Mouse (Mus musculus) urinary bladder, postnatal 36 days (tissue): ENCODE measurements at regions not wholly inside any gene's neighbourhood (a gene's known extent, or its start where the extent isn't known, plus 50 kb on each side); places are given as distances from the start of the nearest gene placed in this dataset.

Source experiments
- DNase-seq, 2 experiments: peaks; one replicate each; pipeline ENCODE4 v3.0.0; 2022; ENCODE audit warnings: low spot score in 2 of 2, mixed read lengths in 1 of 2

DNA sequence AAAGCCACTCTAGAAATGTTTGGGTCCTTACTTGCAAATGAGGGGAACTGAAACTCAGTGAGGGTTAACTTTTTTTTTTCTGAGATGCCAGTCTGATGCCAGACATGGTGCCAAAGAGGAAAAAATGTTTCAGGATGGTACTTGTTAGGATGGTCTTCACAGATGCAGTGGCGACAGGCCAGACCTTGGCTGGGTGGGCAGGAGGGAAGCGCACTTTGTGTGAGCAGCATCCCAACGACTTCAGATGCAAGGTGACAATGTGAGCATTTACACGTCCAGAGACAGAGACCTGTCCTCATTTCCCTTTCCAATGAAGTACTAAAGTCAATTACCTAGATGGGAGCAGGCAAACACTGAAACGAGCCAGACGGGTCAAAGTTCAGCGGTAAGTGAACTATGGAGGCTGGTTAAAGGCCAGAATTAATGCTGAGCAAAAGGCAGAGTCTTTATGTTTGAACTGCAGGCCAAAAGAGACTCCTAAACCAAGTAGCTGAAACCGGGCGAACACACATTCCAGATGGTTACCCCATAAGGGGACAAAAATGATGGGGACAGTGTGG is 213.7 kb upstream of the Ccdc122 start:
- no peak for DNase-seq

DNA sequence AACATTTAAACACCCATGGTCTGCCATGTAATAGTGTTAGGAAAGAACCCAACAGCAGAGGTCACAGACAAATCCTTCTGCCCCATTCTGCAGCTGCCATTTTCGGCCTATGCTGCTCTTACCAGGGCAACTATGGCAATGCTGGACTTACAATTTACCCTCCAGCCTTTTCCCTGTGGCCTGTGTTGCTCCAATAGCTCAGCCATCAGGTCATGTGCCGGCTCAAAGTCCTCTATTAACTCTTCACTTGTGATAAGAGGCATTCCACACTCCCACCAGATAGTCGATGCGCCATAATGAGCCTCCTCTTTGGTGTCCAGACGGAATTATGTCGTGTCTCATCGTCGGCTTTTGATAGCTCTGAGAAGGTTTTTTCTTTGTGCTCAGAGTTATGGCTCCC is 214.7 kb upstream of the Ccdc122 start:
- no peak for DNase-seq

DNA sequence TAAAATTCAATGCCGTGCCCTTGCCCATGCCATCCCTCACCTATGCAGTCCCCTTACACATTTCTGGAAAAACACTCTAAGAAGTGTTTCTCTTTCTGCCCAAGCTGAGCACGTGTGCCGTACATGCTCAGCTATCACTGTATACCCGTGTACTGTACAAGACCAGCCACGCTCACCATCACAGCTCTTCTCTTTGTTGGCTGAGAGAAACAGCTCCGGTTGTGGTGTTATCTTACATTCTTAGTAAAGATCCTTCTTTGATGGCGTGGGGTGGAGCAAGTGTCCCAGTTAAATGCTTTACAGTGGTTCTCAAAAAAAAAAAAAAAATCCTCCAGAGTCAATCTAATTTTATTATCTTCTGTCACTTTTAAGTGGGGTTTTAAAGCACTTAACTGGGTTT is 215.1 kb upstream of the Ccdc122 start:
- no peak for DNase-seq

DNA sequence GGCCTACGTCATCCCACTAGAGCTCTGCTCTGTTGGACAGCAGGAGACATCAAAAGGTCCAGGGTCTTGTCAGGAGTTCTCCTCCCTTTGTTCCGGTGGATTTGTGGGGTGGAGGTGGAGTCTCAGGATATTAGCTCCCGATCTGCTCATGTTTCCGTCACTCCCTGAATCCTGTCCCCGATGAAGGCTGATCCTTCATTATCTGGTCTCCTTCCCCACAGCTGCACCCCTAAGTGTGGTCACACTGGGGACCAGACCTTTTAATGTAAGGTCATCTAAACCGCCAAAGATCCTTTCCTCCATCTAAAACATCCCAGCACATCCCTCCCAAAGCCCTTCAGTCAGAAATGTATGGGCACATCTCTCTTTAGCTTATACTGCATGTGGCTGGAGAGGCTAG is 215.6 kb upstream of the Ccdc122 start:
- DNase-seq: no peak

DNA sequence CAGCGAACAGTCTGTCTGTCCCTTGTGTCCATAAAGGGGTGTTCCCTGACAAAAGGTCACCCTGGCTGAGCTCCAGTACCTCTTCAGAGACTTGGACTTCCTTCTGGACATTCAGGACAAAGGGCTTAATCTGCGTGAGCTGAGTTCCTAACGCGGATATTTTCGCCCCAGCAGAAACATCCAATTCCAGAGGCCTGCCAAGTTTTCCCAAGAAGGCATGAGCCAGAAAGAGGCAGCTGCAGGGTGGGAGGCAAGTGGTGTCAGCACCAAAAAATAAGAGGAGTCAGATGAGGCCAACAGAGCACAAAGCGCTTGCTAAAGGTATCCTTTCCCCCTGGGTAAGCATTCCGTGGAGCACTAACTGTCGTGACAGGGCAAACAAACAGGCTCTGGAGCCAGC is 216.9 kb upstream of the Ccdc122 start:
- DNase-seq: peak; percentile 58 to 90

DNA sequence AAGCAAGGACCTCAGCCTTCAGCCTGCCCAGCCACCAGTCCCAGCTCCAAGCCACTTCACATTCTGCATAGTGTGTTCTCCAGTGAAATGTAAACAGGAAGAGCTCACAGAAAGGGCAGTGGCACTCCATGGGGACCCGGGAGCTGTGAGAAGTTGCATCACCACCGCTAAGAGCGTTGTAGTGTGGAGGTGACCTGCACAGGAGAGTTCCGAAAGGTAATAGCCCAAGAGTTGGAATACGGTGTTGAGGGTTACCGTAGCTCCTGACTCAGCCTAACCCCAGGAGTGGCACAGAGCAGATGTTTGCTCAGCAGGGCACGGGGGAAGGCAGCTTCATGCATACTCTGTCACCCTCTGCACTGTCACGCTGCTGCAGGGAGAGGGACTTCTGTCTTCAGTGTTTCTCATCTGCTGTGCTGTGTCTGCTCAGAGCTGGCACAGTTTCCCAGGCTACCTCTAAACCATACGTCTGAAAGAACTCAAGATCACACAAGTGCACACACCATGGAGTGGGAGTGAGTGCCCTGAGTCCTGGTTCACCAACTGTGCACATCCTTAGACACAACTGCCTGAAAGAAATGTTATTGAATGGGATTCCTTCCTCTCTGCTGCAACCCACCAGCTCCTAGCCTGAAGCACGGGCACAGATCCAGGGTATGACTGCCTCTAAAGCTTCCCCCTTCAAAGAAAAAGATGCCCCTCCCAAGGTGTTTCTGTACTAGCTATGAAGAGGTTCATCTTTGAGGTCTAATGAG is 218.1 kb upstream of the Ccdc122 start:
- DNase-seq: peak in 1 of 2 experiments; percentile 15

DNA sequence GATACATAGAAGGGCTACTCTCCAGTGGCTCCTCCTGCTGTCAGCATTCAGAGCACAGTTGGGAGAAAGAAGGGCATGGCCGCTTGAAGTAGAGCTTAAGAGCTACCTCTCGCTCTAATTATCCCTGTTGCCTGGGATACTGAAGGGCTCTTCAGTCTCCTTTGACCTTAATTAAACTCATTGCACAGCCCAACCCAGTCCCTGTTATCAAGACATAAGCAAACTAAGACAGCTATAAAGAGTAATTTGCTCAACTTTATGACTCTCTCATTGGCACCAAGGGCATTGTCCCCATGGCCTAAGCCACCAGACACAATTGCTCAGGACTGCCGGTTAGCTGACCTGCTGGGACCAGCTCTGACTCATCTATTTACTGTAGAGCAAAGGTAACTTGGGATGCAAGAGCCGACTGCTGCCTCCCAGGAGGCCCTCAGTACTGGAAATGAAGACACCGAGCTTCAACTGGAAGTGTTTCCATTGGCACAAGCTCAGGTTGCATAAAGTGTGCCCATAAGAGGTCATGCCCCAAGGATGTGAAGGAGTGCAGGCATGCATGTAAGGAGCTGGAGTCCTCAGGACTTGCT is 219.3 kb upstream of the Ccdc122 start:
- peak in 1 of 2 experiments; percentile 48 for DNase-seq

DNA sequence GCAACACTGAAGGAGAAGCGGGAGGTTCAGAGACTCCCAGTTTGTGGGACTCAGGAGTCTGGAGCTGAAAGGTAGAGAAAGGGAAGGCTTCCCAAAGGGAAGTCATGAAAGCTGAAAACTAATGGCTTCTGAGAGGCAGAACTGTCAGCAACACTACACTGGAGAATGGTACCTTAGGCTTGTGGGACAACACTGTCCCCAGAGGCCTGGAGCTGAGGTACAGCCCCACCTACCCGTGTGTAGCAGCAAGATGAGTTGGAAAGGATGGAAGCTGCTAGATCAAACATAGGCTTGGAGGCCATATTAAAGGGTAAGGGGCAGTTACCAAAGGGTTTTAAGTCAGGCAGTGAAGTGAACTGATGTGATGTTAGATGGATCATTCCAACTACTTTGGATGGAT is 219.9 kb upstream of the Ccdc122 start:
- no peak for DNase-seq

DNA sequence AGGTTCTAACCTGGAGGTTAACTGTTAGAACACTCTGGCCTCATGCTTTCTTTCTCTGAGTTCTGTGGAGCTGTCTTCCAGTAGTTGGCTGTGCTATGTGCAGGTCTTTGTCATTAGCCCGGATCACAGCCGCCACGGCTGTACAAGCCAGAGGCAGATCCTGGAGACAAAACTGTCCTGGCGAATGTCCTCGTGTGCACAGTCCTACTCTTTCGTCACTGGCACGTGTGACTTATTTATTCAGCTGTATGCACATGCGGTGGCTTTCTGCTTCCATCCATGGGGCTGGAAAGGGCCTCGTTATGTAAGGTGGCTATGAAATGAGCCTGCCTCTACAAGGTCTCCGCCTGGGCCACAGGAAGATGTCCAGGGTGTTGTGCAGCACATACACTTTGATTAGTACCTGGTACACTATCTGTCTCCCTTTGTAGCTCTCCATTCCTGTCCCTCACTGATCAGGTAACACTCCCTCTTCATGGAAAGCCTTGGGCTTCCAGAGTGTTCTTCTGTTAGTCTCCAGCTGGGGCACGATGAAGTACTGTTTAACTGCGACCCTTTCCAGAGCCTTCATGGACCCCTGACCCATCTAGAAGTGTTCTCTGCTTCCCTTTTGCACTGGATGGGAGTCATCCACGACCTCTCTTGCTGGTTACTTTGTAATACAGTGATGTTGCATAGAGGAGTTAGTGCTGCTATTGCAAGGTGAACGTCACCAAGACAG is 224.3 kb upstream of the Ccdc122 start:
- DNase-seq: no peak

DNA sequence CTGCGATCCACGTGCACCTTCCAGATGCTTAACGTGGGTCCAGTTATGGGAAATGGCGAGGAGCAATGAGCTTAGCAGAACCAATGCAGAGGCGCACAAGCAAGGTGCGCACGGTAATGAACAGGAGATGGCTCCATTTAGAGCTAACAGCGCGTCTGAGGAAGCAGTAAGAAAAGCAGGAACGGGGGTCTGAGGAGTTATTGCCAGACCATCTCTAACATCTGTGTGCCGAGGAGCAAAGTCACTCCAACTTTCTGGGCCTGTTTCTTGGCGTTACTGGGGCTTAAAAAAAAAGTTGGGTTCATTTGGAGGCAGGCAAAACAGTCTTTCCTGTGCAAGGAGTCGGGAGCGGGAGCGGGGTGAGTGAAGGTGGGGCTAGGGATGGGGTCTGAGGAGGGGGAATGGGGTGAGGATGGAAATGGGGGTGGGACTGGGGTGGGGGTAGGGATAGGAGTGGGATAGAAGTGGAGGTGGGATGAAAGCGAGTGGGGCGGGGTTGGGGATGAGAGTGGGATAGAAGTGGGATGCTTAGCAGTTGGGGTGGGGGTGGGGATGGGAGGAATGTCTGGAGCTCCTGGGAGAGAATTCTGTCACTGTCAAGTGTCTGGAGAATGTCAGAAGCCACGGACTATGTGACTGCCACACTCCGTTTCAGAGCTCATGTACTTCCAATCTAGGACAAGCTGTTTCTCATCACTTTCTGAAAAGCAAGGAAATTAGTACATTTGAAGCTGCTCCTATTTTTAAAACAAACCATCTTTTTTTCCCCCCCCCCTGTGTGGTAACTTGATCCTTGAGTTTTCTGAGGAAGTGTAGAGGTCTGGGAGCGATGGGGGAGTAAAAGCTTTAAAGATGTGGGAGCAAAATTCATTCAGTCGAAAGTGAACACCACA is 225.6 kb upstream of the Ccdc122 start:
- DNase-seq: no peak

DNA sequence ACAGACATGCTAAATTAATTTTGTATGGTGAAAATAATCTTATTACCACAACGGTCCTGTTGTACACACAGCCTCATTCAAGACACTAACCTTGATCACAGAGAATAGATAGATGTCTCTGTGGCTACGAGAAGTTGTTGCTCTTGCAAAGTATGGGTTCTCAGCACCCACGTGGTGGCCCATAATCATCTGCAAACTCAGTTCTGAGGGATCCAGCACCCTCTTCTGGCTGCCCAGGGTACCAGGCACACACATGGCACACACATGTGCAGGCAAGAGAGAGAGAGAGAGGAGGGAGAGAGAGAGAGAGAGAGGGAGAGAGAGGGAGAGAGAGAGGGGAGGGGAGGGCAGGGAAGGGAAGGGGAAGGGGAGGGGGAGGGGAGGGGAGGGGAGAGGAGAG is 226.5 kb upstream of the Ccdc122 start:
- no peak for DNase-seq

DNA sequence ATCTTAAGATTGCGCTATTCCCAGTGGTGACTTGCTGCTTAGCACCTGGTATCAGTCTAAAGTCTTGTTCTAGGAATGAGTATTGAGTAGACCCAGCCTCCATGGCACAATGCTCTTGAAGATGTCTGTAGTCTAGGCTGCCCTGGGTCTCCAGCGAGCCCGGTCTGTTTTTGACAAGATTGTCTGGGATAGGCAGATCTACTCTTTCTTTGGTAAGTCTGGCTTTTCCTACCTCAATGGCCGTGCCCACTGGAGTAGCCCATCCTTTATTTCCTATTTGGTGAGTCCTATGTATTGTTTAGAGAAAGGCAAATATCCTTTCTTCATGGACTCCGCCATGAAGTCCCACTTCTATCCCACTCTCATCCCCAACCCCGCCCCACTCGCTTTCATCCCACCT is 227.2 kb upstream of the Ccdc122 start:
- no peak for DNase-seq

DNA sequence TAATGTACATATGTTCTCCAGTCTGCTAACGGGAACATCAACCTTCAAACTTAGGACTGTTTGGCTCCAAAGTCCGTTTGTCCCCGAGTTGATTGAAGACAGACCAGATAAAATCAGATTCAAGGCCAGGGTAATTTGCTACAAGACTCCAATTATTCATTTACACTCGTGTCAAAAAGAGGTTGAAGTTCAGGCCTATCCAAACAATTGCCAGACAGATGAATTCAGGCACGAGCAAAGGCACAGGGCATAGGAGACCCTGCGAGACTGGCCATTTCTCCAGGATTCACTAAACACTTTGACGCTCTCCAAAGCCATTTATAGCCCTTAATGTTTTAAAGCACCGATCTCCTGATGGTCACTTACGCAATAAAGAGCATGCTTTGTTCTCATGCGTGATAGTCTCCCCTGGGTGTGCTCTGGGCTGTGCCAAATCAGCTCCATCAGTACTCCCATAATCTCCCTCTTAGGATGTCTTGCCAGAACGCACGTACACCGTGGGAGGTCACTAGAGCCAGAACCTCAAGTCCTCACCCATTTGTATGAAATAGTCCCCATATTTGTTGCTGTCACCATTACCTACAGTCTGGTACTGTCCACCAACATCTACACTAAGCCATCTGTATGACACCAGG is 231.3 kb upstream of the Ccdc122 start:
- no peak for DNase-seq

DNA sequence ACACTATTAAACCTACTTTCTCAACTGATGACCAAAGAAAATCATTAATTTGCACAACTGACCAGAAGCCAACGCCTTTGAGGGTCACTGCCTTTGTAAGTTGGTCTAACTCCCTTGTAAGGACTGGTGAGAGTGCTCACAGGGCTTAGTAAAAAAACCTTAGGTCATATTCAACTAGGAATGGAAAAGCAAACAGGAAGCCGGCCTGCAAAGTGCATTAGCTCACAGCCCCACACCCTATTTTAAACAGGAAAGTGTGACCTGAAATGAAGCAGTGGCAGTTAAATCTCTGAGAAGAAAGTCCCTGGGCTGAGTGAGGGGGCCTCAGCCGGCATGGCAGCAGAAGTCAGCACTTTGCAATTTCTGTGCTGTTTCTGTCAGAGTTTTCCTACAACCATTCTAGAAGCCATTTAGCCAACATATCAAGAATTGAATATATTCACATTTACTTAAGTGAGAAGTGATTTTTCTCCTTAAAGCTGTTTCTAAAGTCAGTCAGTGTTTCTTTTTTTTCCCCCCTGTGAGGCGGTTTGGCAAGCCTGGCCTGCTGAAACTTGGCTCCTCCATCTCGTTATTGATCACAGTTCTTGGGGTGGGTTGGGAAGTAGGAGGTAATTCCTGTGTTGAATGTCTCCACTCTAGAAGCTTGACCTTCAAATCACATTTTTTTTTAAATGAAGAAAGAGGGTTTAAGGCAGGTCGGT is 232.0 kb upstream of the Ccdc122 start:
- no peak for DNase-seq

DNA sequence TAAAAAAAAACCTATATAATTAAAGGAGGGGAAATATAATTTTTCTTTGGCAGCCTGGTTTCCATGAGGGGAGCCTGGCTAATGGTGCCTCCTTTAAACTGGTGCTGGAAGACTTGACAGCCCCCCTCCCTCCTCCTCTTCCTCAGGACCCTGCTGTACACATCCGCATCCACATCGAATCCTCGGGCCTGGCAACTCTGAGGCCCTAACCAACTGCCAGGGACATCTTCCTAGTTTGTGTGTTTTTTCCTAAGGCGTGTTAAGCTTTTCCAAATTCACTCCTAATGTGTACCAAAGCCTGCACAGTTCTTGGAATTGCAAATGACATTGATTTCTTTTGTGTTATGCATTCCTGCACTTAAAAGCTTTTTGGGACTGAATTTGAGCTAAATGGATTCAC is 236.4 kb upstream of the Ccdc122 start:
- no peak for DNase-seq

DNA sequence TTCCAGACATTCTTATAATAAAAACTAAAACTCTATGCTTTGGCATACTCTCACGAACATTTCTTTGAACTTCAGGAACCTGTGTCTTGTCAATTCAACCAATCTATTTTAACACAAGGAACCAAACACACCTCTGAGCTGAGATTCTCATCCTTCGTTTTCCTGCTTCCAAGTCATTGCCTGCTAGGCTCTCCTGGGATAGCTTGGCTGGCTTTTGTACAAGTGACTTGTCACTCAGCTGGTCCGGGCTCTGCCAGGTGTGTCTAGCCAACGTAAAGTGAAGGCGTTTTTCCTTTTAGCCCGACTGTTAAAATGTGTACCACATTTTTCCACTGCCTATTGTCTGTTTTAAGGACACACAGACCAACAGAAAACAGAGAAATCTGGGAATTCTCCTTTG is 236.8 kb upstream of the Ccdc122 start:
- no peak for DNase-seq

DNA sequence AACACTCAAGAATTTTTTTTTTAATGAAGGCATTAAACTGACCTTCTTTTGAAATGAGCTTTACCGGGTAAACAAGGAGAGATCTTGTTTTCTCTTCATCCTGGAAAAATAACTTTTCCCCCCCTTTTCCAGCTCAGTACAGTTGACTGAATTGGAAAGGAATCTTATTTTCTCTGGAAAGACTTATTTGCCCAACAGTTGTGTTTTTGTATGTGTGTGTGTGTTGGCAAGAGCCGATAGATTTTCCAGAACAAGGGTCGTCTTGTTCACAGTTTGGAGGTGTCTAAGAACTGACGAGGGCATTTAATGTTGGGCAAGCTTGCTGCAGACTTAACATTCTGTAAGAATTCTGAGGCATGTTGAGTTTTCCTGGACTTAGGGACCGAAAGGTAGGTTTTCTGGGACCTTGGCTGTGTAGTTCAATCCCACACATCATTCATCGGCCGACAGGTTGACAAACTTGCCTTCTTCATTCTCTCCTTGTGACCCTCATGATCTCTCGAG is 237.6 kb upstream of the Ccdc122 start:
- DNase-seq: no peak

DNA sequence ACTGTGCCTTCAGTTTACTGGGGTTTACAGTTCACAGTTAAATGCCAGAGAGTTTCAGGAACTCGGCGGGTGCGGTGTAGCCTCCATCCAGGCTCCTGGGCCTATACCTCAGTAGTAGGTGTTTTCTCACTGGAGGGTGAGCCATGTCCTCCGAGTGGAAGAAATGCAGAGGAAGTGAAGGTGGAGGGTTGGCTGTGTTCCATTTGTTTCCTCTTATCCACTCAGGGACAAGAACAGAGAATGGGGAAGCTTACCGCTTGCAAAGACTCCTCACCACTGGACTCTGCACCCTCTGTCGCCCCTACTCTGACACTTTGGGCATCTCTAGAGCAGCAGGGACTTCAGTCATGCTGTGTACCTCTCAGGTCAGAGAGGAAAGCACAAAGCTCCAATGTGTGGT is 238.1 kb upstream of the Ccdc122 start:
- DNase-seq: no peak

DNA sequence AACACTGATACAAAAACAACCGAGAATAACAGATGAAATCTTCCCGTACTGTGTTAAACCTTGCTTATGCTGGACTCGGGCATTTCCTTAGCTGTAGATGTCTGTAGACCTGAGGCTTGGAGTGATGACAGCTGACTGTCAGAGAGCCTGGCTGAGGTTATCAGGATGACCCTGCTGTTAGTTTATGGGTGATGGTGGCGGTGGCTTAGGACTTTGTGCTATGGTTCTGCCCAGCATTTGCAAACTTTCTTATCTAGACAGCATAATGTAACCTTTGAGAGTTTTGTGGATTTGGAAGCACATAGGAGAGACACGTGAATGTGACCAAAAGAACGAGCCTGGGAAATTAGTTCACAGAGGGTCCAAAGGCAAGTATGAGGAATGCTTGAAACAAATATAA is 239.1 kb upstream of the Ccdc122 start:
- DNase-seq: no peak

DNA sequence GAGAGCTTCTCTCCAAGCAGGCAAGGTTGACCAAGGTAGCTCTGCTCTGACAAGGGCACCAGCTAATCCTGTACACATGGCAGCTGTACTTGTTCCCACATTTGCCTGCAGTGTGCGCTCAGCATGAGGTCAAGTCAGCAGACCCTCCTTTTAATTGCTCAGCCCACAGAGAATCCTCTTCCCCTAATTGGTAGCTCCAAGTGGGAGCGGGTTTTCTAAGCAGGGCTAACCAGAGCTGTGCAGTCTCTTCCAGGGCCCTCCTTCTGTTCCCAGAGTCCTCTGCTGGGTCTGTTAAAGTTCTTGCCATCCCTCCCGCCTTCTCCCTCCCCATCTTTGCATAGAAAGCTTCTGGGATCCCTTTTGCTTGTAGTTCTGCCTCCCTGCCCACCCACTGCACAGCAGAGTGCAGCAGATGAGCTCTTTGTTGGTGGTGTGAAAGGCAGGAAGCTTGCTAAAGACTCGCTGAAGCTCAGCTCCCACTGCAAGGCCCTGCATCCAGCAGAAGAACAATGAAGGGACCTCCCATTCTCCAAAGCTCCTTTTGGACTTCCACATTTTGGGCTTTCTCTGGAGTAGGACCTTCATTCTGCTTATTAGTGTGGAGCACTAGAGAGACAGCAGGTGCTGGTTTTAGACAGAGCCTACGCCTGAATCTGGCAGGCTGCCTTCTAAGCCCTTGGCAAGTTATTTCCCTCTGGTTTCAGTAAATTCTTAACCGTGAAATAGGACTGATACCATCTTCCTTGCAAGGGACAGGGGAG is 235.3 kb upstream of the Serp2 start:
- no peak for DNase-seq
